ENCODE assay signal across 26 mouse cellular contexts in genomic region chr17:84322176-84322575, GRCm38 (mm10).
DNase-seq lines count a peak whose midpoint lies in the region; ATAC-seq and TF ChIP-seq lines count a peak whose summit lies in the region.
"Had no signal": no experiment of that assay in that cellular context is flagged by ENCODE, and none has a peak within 500 bp of the region (broad histone marks: within the 10 kb centered on the region; RNA-seq: fewer than 3 reads in every experiment).

No protein-coding gene starts in this region.

- WGBS in forebrain, postnatal 0 days, result 70% methylated on average over 4 of the region's 4 CpGs
- WGBS in forebrain, embryonic 11.5 days, result 89% methylated on average over 4 of the region's 4 CpGs
- 75% methylated on average over 4 of the region's 4 CpGs for WGBS in lung, postnatal 0 days

- no peak overlapping the region for H3K4me2 ChIP-seq in forebrain, postnatal 0 days (ENCODE audit: low read depth)
- no peak overlapping the region for H3K4me2 ChIP-seq in forebrain, embryonic 11.5 days (ENCODE audit: low read depth, low read length, severe bottlenecking)
- no peak overlapping the region for H3K4me2 ChIP-seq in lung, postnatal 0 days (replicated peaks; ENCODE audit: low read depth, low read length)
- H3K4me2 ChIP-seq: forebrain, embryonic 12.5 days; forebrain, embryonic 15.5 days; heart, embryonic 13.5 days; hindbrain, embryonic 12.5 days; intestine, embryonic 15.5 days had no signal

- H3K4me1 ChIP-seq in forebrain, postnatal 0 days (ENCODE audit: insufficient read depth), result no peaks in the 10 kb centered on the region
- no peaks in the 10 kb centered on the region for H3K4me1 ChIP-seq in forebrain, embryonic 11.5 days (replicated peaks; ENCODE audit: control insufficient read depth, insufficient read depth, low read length)
- peaks cover 3% of the 10 kb centered on the region; the same call in 1 of the 2 replicates for H3K4me1 ChIP-seq in lung, postnatal 0 days (ENCODE audit: insufficient read depth, low read depth, low read length)
- peaks cover 7% of the 10 kb centered on the region for H3K4me1 ChIP-seq in brown adipose tissue, adult 24 weeks (ENCODE audit: control insufficient read depth, insufficient read depth, insufficient read length, low read length)
- H3K4me1 ChIP-seq: forebrain, embryonic 15.5 days had no signal

- no peak for ATAC-seq in forebrain, postnatal 0 days
- ATAC-seq in forebrain, embryonic 11.5 days (replicated peaks; ENCODE audit: low FRiP score), result no peak
- no peak for ATAC-seq in lung, postnatal 0 days
- 0 out of 2 replicates have a peak, but pooled peaks have one; percentile 23 for ATAC-seq in megakaryocyte progenitor cell, adult 5-6 weeks (replicated peaks; ENCODE audit: poor library complexity)
- ATAC-seq in megakaryocyte, adult 5-6 weeks (ENCODE audit: poor library complexity, severe bottlenecking), result no peak
- ATAC-seq: forebrain, embryonic 15.5 days; hindbrain, embryonic 16.5 days; intestine, embryonic 15.5 days had no signal

- no peaks in the 10 kb centered on the region for H3K27me3 ChIP-seq in forebrain, postnatal 0 days (ENCODE audit: insufficient read depth, low read length)
- no peaks in the 10 kb centered on the region for H3K27me3 ChIP-seq in forebrain, embryonic 11.5 days (ENCODE audit: control insufficient read depth, insufficient read depth, low read length)
- H3K27me3 ChIP-seq in lung, postnatal 0 days (replicated peaks; ENCODE audit: insufficient read depth, low read length), result no peaks in the 10 kb centered on the region
- H3K27me3 ChIP-seq: forebrain, embryonic 12.5 days; forebrain, embryonic 15.5 days; heart, embryonic 13.5 days; hindbrain, embryonic 12.5 days; intestine, embryonic 15.5 days had no signal

- peak; percentile 10 for DNase-seq in forebrain, postnatal 0 days
- no peak for DNase-seq in forebrain, embryonic 11.5 days (ENCODE audit: low spot score)
- peak; percentile 36 for DNase-seq in lung, postnatal 0 days (ENCODE audit: low spot score)
- DNase-seq in lung, adult 18-20 months, result no peak
- DNase-seq in right cerebral cortex, postnatal 10 days (ENCODE audit: low spot score in 2 of 2), result no peak
- DNase-seq: adrenal gland, postnatal 36 days; cerebellum, adult 11-12 months; cerebellum, adult 8-10 months; cerebellum, postnatal 10 days; cerebellum, postnatal 36 days; embryo, embryonic 11 days; gastrocnemius, adult 2 months; gastrocnemius, postnatal 14 days; heart, adult 2 months; heart, postnatal 14 days; kidney, adult 11 months had no signal

- TF ChIP-seq CTCF in forebrain, postnatal 0 days (IDR thresholded peaks at IDR 0.05; ENCODE audit: low read depth), result no peak
- no peak for TF ChIP-seq CTCF in lung, postnatal 0 days (IDR thresholded peaks at IDR 0.05)

- no peak overlapping the region for H3K4me3 ChIP-seq in forebrain, postnatal 0 days (ENCODE audit: low read depth, low read length)
- no peak overlapping the region for H3K4me3 ChIP-seq in forebrain, embryonic 11.5 days (ENCODE audit: low read depth, low read length)
- no peak overlapping the region for H3K4me3 ChIP-seq in lung, postnatal 0 days (ENCODE audit: low read depth, low read length)
- H3K4me3 ChIP-seq in brown adipose tissue, adult 24 weeks (ENCODE audit: insufficient read depth, low read depth, low read length), result no peak overlapping the region
- H3K4me3 ChIP-seq: forebrain, embryonic 12.5 days; forebrain, embryonic 15.5 days; gastrocnemius, adult 2 months; heart, adult 2 months; heart, embryonic 10.5 days; heart, embryonic 13.5 days; hindbrain, embryonic 12.5 days; intestine, embryonic 15.5 days had no signal

- H3K9ac ChIP-seq in forebrain, postnatal 0 days, result no peak overlapping the region
- no peak overlapping the region for H3K9ac ChIP-seq in forebrain, embryonic 11.5 days (ENCODE audit: low read length)
- no peak overlapping the region for H3K9ac ChIP-seq in lung, postnatal 0 days (replicated peaks; ENCODE audit: low read depth)
- H3K9ac ChIP-seq: forebrain, embryonic 12.5 days; forebrain, embryonic 15.5 days; heart, embryonic 13.5 days; hindbrain, embryonic 12.5 days; intestine, embryonic 15.5 days had no signal

- no peaks in the 10 kb centered on the region for H3K9me3 ChIP-seq in forebrain, postnatal 0 days (ENCODE audit: low read length)
- H3K9me3 ChIP-seq in forebrain, embryonic 11.5 days (ENCODE audit: control insufficient read depth, low read length), result no peaks in the 10 kb centered on the region
- no peaks in the 10 kb centered on the region for H3K9me3 ChIP-seq in lung, postnatal 0 days (ENCODE audit: low read length)
- H3K9me3 ChIP-seq: forebrain, embryonic 12.5 days; forebrain, embryonic 15.5 days; heart, embryonic 10.5 days; heart, embryonic 13.5 days; hindbrain, embryonic 12.5 days; intestine, embryonic 15.5 days had no signal

- TF ChIP-seq EP300 in lung, postnatal 0 days (IDR thresholded peaks at IDR 0.05), result no peak

- H3K36me3 ChIP-seq in forebrain, postnatal 0 days (ENCODE audit: insufficient read depth), result no peaks in the 10 kb centered on the region
- H3K36me3 ChIP-seq in forebrain, embryonic 11.5 days (ENCODE audit: control insufficient read depth, insufficient read depth, low read length), result no peaks in the 10 kb centered on the region
- no peaks in the 10 kb centered on the region for H3K36me3 ChIP-seq in lung, postnatal 0 days (ENCODE audit: insufficient read depth, low read length)
- H3K36me3 ChIP-seq: forebrain, embryonic 12.5 days; forebrain, embryonic 15.5 days; heart, embryonic 10.5 days; hindbrain, embryonic 12.5 days had no signal

- H3K27ac ChIP-seq in forebrain, postnatal 0 days (ENCODE audit: low read depth, low read length), result no peak overlapping the region
- no peak overlapping the region for H3K27ac ChIP-seq in forebrain, embryonic 11.5 days (ENCODE audit: low read depth, low read length)
- no peak overlapping the region for H3K27ac ChIP-seq in lung, postnatal 0 days (ENCODE audit: low read length)
- peak overlapping the region; percentile 94 for H3K27ac ChIP-seq in brown adipose tissue, adult 24 weeks (replicated peaks; ENCODE audit: low read depth, low read length)
- H3K27ac ChIP-seq: forebrain, embryonic 12.5 days; forebrain, embryonic 15.5 days; heart, adult 2 months; heart, embryonic 10.5 days; heart, embryonic 13.5 days; hindbrain, embryonic 12.5 days; intestine, embryonic 15.5 days had no signal

Comparison
In these comparisons a context has a peak if more than half of its experiments do, and no peak if none do; other contexts are left out.
1. DNase-seq: peak in forebrain, postnatal 0 days (single experiment) and lung, postnatal 0 days (single experiment); none in forebrain, embryonic 11.5 days (single experiment), lung, adult 18-20 months (0 of 2) and right cerebral cortex, postnatal 10 days (0 of 2).